Mouse (Mus musculus) ES-Bruce4 (cell line): ENCODE measurements around the gene Skint6.

Experiments used
- EP300 ChIP-seq: IDR thresholded peaks from 2 replicates; pipeline ENCODE4 v1.6.1; 2011; ENCODE audit warnings: low read depth, low read length; ENCODE audit not compliant: insufficient read depth
- POLR2A ChIP-seq: IDR thresholded peaks from one replicate; pipeline ENCODE4 v1.8.1; 2011; ENCODE audit warnings: low read length; ENCODE audit not compliant: insufficient read depth

- no peak for TF ChIP-seq EP300
- TF ChIP-seq POLR2A, result no peak
Measured at GRCm38 (mm10) chr4:113263363-113264060, 23.3 kb downstream of the Skint6 start.
